Mouse (Mus musculus): ENCODE data around the gene Gal3st1.

- TF ChIP-seq CTCF (IDR thresholded peaks at IDR 0.05; ENCODE audit: low read depth), result no peak
- TF ChIP-seq EP300 (IDR thresholded peaks at IDR 0.05; ENCODE audit: low read depth), result no peak
These were observed 44.3 kb downstream of the Gal3st1 start for GRCm38 (mm10) chr11:4027561-4028334.

Measured in liver, postnatal 0 days (tissue).